Mouse (Mus musculus) megakaryocyte-erythroid progenitor cell, adult 5-6 weeks (primary cell): Measurements from ENCODE around the gene Dnaic2. TPM values are rescaled to one million over a fixed set of nuclear protein-coding genes. Genes with fewer than 3 reads are reported as not detected.

Source experiments
- ATAC-seq: replicated peaks from 2 replicates; pipeline ENCODE4 v1.8.0; 2016; ENCODE audit warnings: mild to moderate bottlenecking, inconsistent platforms; ENCODE audit not compliant: severe bottlenecking, poor library complexity, low FRiP score, low TSS enrichment
- total RNA-seq, 2 experiments: library from RNA; stranded (forward) in 1 of 2; stranded (reverse) in 1 of 2; fragments of 200-1000, 215-1000 nt in 1 of 2; fragments of >200 nt in 1 of 2; fragmentation: Nextera tagmentation in 1 of 2; gene quantifications; 2 replicates each; pipeline ENCODE4 v1.2.3; 2014 to 2017

The Dnaic2 gene
- total RNA-seq, 2 experiments from 2014 or later, result not detected

- no peak for ATAC-seq
These were observed 66.8 kb downstream of the Dnaic2 start for GRCm38 (mm10) chr11:114793868-114794545.

- no peak for ATAC-seq
These were observed 67.5 kb downstream of the Dnaic2 start for GRCm38 (mm10) chr11:114794691-114795090.

GRCm38 (mm10) chr11:114795231-114795746 lies 68.1 kb downstream of the Dnaic2 start:
- ATAC-seq, result 0 out of 2 replicates have a peak, but pooled peaks have one; percentile 41

GRCm38 (mm10) chr11:114795848-114796322 lies 68.7 kb downstream of the Dnaic2 start, which contains the start of gene Btbd17:
Gene Btbd17, minus strand, starts transcription at chr11:114795945.
- ATAC-seq, result no peak

- ATAC-seq, result no peak
These were observed 70.0 kb downstream of the Dnaic2 start for GRCm38 (mm10) chr11:114797176-114797575.

GRCm38 (mm10) chr11:114797981-114798380 lies 70.8 kb downstream of the Dnaic2 start:
- no peak for ATAC-seq

- no peak for ATAC-seq
These were observed 71.4 kb downstream of the Dnaic2 start, which contains the start of gene Gpr142 for GRCm38 (mm10) chr11:114798624-114799023. Gene Gpr142, plus strand, starts transcription at chr11:114798924.

GRCm38 (mm10) chr11:114801906-114802305 lies 74.7 kb downstream of the Dnaic2 start:
- no peak for ATAC-seq

- no peak for ATAC-seq
These were observed 75.5 kb downstream of the Dnaic2 start for GRCm38 (mm10) chr11:114802540-114803267.

- no peak for ATAC-seq
These were observed 76.8 kb downstream of the Dnaic2 start for GRCm38 (mm10) chr11:114803990-114804389.

GRCm38 (mm10) chr11:114807025-114807424 lies 79.8 kb downstream of the Dnaic2 start:
- ATAC-seq, result no peak

Other genes starting within 250 kb of the Dnaic2 start
- 2,953 and 3,549 TPM in 2 replicates for gene Rpl38, start 58.9 kb upstream of the Dnaic2 start, total RNA-seq (2014; fragmentation: Nextera tagmentation)
- gene Rpl38, start 58.9 kb upstream of the Dnaic2 start, total RNA-seq (2017), result 4,476 and 4,894 TPM in 2 replicates
- gene Ttyh2, start 52.0 kb upstream of the Dnaic2 start, total RNA-seq (2014; fragmentation: Nextera tagmentation), result 0.57 and 1.6 TPM in 2 replicates
- gene Ttyh2, start 52.0 kb upstream of the Dnaic2 start, total RNA-seq (2017), result 1.4 TPM in 2 replicates
- gene Kif19a, start 38.0 kb downstream of the Dnaic2 start, total RNA-seq (2014; fragmentation: Nextera tagmentation), result not detected in 2 replicates
- gene Kif19a, start 38.0 kb downstream of the Dnaic2 start, total RNA-seq (2017), result not detected in 2 replicates
- gene Btbd17, start 68.5 kb downstream of the Dnaic2 start, total RNA-seq (2014; fragmentation: Nextera tagmentation), result not detected in 2 replicates
- not detected in 2 replicates for gene Btbd17, start 68.5 kb downstream of the Dnaic2 start, total RNA-seq (2017)
- not detected in 2 replicates for gene Gpr142, start 71.5 kb downstream of the Dnaic2 start, total RNA-seq (2014; fragmentation: Nextera tagmentation)
- gene Gpr142, start 71.5 kb downstream of the Dnaic2 start, total RNA-seq (2017), result not detected in 2 replicates
- not detected in 2 replicates for gene Gprc5c, start 123.7 kb downstream of the Dnaic2 start, total RNA-seq (2014; fragmentation: Nextera tagmentation)
- gene Gprc5c, start 123.7 kb downstream of the Dnaic2 start, total RNA-seq (2017), result not detected in 2 replicates
- gene Cd300a, start 162.6 kb downstream of the Dnaic2 start, total RNA-seq (2014; fragmentation: Nextera tagmentation), result 0.52 and 1.9 TPM in 2 replicates
- gene Cd300a, start 162.6 kb downstream of the Dnaic2 start, total RNA-seq (2017), result 1.3 and 5.7 TPM in 2 replicates
- gene Cd300lb, start 207.0 kb downstream of the Dnaic2 start, total RNA-seq (2014; fragmentation: Nextera tagmentation), result not detected in 2 replicates
- gene Cd300lb, start 207.0 kb downstream of the Dnaic2 start, total RNA-seq (2017), result 0.05 TPM in 1 of 2 replicates, not detected in the other
- not detected in 2 replicates for gene Cd300c, start 241.7 kb downstream of the Dnaic2 start, total RNA-seq (2014; fragmentation: Nextera tagmentation)
- gene Cd300c, start 241.7 kb downstream of the Dnaic2 start, total RNA-seq (2017), result not detected in 2 replicates